Mouse (Mus musculus): ENCODE results near the gene Ift122.

Gene Ift122

GRCm38 (mm10) chr6:115892363-115892762 lies 39.1 kb downstream of the Ift122 start:
- no peak for DNase-seq

DNA sequence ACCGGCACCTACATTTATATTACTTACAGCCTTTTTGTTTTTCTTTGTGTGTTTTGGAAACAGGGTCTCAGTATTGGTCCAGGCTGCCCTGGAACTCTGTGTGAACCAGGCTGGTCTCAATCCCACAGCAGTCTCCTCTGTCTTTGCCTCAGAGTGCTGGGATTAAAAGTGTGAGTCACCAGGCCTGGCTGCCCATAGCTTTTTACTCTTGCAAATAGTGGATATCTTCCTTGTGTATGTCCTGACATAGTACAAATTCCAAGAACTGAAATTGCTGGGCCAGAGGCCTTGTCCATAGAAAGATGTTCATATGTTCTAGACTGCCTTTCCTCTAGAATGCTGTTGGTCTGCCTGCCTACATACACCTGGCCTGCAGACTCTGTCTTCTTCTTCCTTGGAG lies 43.1 kb downstream of the Ift122 start:
- no peak for DNase-seq

DNA sequence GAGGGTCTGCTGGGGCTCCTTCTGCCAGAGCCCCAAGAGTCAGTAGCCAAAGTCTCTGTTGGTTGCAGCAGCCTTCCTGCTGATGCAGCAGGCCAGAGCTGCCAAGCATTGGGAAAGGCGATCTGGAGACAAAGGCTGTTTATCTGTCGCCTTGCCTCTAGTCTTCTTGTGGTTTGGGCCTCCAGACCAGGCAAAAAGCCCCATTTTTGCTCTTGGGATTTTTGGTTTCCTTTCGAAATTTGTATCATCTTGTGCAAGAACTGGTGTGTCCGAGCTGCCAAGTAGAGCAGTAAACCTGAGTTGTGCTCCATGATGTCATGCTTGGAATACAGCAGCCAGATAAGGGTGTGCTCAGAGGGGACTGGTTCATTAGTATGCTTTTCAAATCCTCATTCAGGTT lies 43.8 kb downstream of the Ift122 start:
- DNase-seq: no peak

- DNase-seq: no peak
Observed at GRCm38 (mm10) chr6:115897926-115898520, 44.8 kb downstream of the Ift122 start.

DNA sequence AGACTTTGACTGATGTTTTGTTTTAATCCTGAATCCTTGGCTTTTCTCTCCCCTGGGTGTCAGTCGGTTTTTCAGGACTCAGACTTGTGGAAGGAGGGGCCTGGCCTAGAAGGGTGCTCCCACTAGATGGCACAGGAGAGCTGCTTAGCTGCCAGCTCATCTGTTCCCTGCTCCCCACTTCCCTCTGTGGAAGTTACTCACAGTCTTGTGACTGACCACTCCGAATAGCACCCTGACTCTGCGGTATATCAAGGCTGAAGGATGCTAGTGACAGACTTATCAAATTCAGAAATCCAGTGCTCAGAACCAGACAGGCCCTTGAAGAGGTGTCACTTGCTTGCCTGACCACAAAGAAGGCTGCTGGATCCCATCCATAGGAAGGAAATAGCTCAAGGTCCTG lies 47.8 kb downstream of the Ift122 start:
- DNase-seq: peak; percentile 83

DNA sequence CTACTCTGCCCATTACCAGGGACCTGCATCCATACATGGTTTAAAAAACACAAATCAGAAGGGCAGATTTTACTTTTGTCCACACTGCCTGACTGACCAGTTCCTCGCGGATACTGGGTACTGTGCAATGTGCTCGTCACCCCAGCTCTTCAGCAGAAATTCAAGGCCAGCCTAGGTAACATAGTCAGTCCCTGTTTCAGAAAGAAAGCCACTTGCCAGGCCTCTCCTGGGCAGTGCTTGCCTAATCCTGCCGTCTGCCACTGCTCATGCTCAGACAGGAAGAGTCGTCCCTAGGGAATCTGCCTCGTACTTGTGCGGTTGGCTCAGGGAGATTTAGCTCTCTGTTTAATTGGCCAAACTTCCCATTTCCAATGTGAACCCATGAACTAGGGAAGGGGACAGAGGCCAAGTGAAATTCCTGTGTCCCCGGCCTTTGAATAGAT lies 48.2 kb downstream of the Ift122 start:
- no peak for DNase-seq

GRCm38 (mm10) chr6:115902545-115902944 lies 49.3 kb downstream of the Ift122 start:
- no peak for DNase-seq

DNA sequence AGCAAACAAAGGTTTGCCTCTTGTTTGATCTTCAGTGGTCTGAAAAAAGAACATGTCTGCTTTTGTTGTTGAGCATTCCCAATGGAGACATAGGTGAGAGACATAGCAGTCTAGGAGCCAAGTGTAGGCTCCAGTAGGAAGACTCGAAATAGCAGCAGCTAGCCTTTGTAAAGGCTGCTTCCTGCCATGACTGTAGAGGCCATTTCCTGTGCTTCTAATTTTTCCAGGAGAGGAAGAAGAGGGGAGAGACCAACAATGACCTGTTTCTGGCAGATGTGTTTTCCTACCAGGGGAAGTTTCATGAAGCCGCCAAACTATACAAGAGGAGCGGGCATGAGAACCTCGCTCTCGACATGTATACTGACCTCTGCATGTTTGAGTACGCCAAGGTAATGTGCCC lies 52.3 kb downstream of the Ift122 start:
- no peak for DNase-seq

- DNase-seq: no peak
Observed at GRCm38 (mm10) chr6:115906455-115906854, 53.2 kb downstream of the Ift122 start.

DNA sequence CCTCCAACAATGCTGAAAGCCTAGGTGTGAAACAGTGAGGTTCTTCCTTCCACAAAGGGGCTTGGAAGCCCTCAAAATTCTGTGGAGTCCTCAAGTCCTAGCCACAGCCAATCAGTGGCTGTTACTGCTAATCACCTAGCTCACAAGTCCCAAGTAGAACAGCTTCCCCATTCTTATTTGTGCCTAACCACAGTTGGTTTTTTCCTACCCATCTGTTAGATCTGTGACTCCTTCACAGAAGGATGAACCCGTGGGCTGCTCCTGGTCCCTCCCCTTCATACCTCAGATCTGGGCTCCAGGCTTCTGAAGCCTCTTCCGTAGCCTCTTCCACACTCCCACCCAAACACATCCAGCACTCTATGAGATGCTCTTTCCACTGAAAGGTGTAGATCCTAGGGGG lies 53.6 kb downstream of the Ift122 start:
- DNase-seq: no peak

DNA sequence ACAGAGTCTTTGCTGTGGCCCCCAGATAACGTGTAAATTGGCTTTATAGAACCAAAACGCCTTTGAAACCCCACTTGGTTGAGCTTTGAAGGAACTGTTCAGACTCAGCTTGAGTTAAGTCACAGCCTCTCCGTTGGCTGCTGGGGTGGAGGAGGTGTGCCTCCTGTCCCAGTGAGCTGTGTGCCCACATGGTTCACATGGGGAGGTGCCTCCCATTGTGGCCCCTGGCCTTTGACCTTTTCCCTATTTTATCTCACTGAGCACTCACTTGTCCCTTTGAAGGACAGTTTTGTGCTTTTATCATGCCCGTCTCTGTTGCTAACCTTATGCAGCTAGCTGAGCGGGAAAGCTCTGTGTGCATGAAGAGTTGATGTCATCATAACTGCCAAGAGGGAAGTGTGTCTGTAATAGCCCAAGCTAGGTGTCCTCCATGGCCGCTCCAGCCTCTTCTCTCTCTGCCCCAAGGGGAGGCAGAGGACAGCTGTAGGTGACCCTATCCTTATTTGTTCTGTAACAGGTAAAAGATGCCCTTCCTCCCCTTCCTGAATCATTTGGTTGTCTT lies 55.2 kb downstream of the Ift122 start:
- no peak for DNase-seq

GRCm38 (mm10) chr6:115909052-115909451 lies 55.8 kb downstream of the Ift122 start:
- no peak for DNase-seq

DNA sequence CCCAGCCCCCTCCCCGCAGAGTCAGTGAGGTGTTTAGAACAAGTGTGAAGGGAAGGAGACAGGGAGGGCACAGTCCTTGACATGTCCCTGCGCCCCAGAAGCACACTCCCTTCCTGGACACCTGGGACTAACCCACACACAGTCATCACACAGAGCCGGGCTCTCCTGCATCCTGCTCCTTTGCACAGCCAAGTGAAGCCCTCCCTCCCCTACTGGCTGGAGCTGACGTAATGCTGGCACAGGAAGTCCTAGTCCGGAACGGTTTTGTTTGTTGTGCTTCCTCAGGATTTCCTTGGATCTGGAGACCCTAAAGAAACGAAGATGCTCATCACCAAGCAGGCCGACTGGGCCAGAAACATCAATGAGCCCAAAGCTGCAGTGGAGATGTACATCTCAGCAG lies 56.7 kb downstream of the Ift122 start:
- no peak for DNase-seq

- no peak for DNase-seq
Observed at GRCm38 (mm10) chr6:115911763-115912162, 58.5 kb downstream of the Ift122 start.

DNA sequence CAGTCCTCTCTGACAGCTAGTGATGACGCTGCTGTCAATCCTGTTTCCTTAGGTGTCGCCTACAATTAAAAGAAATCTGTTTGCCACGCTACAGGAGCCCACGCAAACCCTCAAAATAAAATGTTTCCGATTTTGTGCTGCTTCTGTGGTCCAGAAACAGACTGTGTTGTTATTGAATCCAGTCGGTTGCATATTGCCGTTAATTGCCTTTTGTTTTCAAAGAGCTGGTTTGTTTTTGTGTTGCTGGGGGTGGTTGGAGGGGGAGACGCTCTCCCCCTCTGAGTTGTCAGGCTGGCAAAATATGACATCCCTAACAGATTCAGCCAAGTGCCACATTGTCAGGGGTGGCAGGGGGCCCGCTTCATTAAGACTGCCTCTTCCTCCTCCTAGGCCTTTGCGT lies 60.2 kb downstream of the Ift122 start:
- no peak for DNase-seq

- DNase-seq: peak; percentile 67
Observed at GRCm38 (mm10) chr6:115914511-115915202, 61.4 kb downstream of the Ift122 start.

- DNase-seq: peak; percentile 59
Observed at GRCm38 (mm10) chr6:115915601-115916445, 62.6 kb downstream of the Ift122 start.

- peak; percentile 67 for DNase-seq
Observed at GRCm38 (mm10) chr6:115916611-115917010, 63.3 kb downstream of the Ift122 start.

DNA sequence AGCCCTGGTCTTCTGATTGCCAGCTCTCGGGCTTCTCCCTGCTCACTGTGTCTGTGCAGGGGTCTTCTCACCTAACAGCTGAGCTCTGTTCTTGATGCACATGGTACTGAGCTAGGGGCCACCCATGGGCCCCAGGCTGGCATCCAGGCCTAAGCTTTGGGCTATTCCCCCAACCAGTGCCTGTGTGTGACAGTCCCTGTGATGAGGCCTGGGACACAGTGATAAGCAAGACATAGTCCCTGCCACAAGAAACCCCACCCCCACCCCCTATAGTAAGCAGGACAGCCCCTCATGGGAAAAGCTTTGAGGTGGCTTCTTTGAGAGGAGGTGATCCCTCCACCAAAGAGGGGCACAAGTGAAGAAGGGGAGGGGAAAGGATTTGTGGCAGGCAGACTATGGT lies 65.3 kb downstream of the Ift122 start:
- DNase-seq: no peak

GRCm38 (mm10) chr6:115919876-115920275 lies 66.6 kb downstream of the Ift122 start:
- DNase-seq: no peak

- no peak for DNase-seq
Observed at GRCm38 (mm10) chr6:115924829-115925228, 71.6 kb downstream of the Ift122 start.

DNA sequence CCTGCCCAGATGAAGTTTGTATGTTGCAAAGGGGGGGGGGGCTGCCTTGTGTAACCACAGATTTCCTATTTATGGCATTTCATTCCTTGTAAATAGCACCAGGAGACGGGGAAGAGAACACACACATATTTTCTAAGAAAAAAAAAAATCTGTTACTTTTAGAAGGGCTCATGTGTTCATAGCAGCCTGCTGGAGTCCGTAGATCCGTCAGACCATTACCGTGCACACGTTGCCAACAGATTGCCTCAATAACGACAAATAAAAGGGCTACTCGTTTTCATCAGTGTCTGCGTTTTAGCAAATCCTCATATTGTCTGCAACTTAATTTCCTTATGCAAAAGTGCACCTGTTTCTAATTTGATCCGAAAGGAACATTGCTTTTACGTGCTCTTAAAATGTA lies 73.1 kb downstream of the Ift122 start:
- DNase-seq: no peak

Data from cerebellum, adult 8-10 months (tissue).